Mouse (Mus musculus) neural tube, embryonic 11.5 days (tissue): ENCODE results near the gene Lztr1. TPM values are rescaled to one million over a fixed set of nuclear protein-coding genes. Genes with fewer than 3 reads are reported as not detected.

Source experiments
- ATAC-seq: fragments of 200-750 bp; cut with Nextera tagmentation; 2 replicates; pipeline ENCODE4 v1.8.0; 2017; ENCODE audit warnings: moderate number of reproducible peaks, mild to moderate bottlenecking, moderate TSS enrichment, moderate library complexity; ENCODE audit not compliant: insufficient read depth, low FRiP score, low TSS enrichment
- DNase-seq: peaks from one replicate; pipeline ENCODE4 v3.0.0-alpha.2; 2015; ENCODE audit warnings: low spot score
- H3K27ac ChIP-seq: fragments of 300-500 bp; sonication (generic); 2 replicates; pipeline ENCODE4 v1.5.1; 2014; ENCODE audit warnings: low read depth, mild to moderate bottlenecking, low read length
- H3K27me3 ChIP-seq: fragments of 300-500 bp; sonication (generic); 2 replicates; pipeline ENCODE4 v1.6.1; 2014; ENCODE audit warnings: mild to moderate bottlenecking, low read length, mixed read lengths; ENCODE audit not compliant: control insufficient read depth, insufficient read depth
- H3K36me3 ChIP-seq: fragments of 300-500 bp; sonication (generic); 2 replicates; pipeline ENCODE4 v1.6.1; 2014; ENCODE audit warnings: mild to moderate bottlenecking, low read length, moderate library complexity, mixed read lengths; ENCODE audit not compliant: control insufficient read depth, insufficient read depth
- H3K4me1 ChIP-seq: fragments of 300-500 bp; sonication (generic); 2 replicates; pipeline ENCODE4 v1.6.1; 2014; ENCODE audit warnings: low read length, mixed read lengths; ENCODE audit not compliant: control insufficient read depth, insufficient read depth
- H3K4me2 ChIP-seq: fragments of 300-500 bp; sonication (generic); 2 replicates; pipeline ENCODE4 v1.6.1; 2014; ENCODE audit warnings: low read depth, mild to moderate bottlenecking, moderate library complexity
- H3K4me3 ChIP-seq: fragments of 300-500 bp; sonication (generic); 2 replicates; pipeline ENCODE4 v1.5.1; 2014; ENCODE audit warnings: low read depth, low read length
- H3K9ac ChIP-seq: fragments of 300-500 bp; sonication (generic); 2 replicates; pipeline ENCODE4 v1.6.1; 2014; ENCODE audit warnings: mild to moderate bottlenecking, low read length
- H3K9me3 ChIP-seq: fragments of 300-500 bp; sonication (generic); 2 replicates; pipeline ENCODE4 v1.6.1; 2016; ENCODE audit warnings: low read length; ENCODE audit not compliant: control insufficient read depth
- WGBS: fragments of 180-500 bp; shearing (Covaris S2); extraction: QIAGEN DNeasy Blood & Tissue Kit; methylation state at CpG from one replicate; pipeline ENCODE4 v1.1.7; 2014; 5-methylcytosine and 5-hydroxymethylcytosine counted together
- polyA plus RNA-seq: library from polyadenylated mRNA; unstranded; fragments of >200 nt; fragmentation: Nextera tagmentation; extraction: Ambion mirVana; gene quantifications from 2 replicates; pipeline ENCODE4 v1.2.1, GENCODE M21; 2014

Lztr1 gene
- polyA plus RNA-seq, 1 experiment from 2014 or later = 92.7 TPM

GRCm38 (mm10) chr16:17556907-17557306 lies 48.4 kb downstream of the Lztr1 start:
- H3K27ac ChIP-seq = no peak overlapping the region
- no peak for DNase-seq

GRCm38 (mm10) chr16:17557947-17558480 lies 49.5 kb downstream of the Lztr1 start:
- peak overlapping the region; percentile 6 for H3K4me2 ChIP-seq
- no peak overlapping the region for H3K27ac ChIP-seq
- 1% methylated on average over 5 of the region's 5 CpGs for WGBS
- DNase-seq (peak; percentile 77), ATAC-seq (peak; percentile 13; the same call in 1 of the 2 replicates)
- H3K9me3 ChIP-seq = no peaks in the 10 kb centered on the region
- no peak overlapping the region for H3K4me3 ChIP-seq
- no peaks in the 10 kb centered on the region for H3K36me3 ChIP-seq
- no peak overlapping the region; the same call in 1 of the 2 replicates for H3K9ac ChIP-seq
- H3K4me1 ChIP-seq = peaks cover 25% of the 10 kb centered on the region
- 0 out of 2 replicates have a peak, but pooled peaks cover 2% of the 10 kb centered on the region for H3K27me3 ChIP-seq

More at GRCm38 (mm10) chr16:17556907-17557306, 48.4 kb downstream of the Lztr1 start:
- H3K27me3 ChIP-seq = 0 out of 2 replicates have a peak, but pooled peaks cover 2% of the 10 kb centered on the region
- 55% methylated on average over 4 of the region's 4 CpGs for WGBS
- peaks cover 25% of the 10 kb centered on the region for H3K4me1 ChIP-seq
- H3K36me3 ChIP-seq = no peaks in the 10 kb centered on the region
- H3K4me2 ChIP-seq = no peak overlapping the region
- no peak overlapping the region for H3K9ac ChIP-seq
- no peaks in the 10 kb centered on the region for H3K9me3 ChIP-seq
- ATAC-seq = no peak
- H3K4me3 ChIP-seq = no peak overlapping the region

GRCm38 (mm10) chr16:17558811-17559210 lies 50.3 kb downstream of the Lztr1 start:
- H3K4me2 ChIP-seq = peak overlapping the region; percentile 6
- WGBS = 1% methylated on average over 5 of the region's 5 CpGs
- H3K9me3 ChIP-seq = no peaks in the 10 kb centered on the region
- H3K27me3 ChIP-seq = 0 out of 2 replicates have a peak, but pooled peaks cover 2% of the 10 kb centered on the region
- H3K9ac ChIP-seq = no peak overlapping the region; the same call in 1 of the 2 replicates
- H3K4me3 ChIP-seq = no peak overlapping the region
- H3K4me1 ChIP-seq = peaks cover 25% of the 10 kb centered on the region
- DNase-seq = peak; percentile 53
- no peak overlapping the region; the same call in 1 of the 2 replicates for H3K27ac ChIP-seq
- H3K36me3 ChIP-seq = no peaks in the 10 kb centered on the region
- no peak for ATAC-seq

GRCm38 (mm10) chr16:17559396-17560027 lies 51.0 kb downstream of the Lztr1 start:
- no peaks in the 10 kb centered on the region for H3K9me3 ChIP-seq
- 0 out of 2 replicates have a peak, but pooled peaks cover 2% of the 10 kb centered on the region for H3K27me3 ChIP-seq
- ATAC-seq (no peak), DNase-seq (no peak)
- H3K4me1 ChIP-seq = peaks cover 22% of the 10 kb centered on the region
- H3K4me3 ChIP-seq = no peak overlapping the region
- H3K4me2 ChIP-seq = no peak overlapping the region
- H3K27ac ChIP-seq = no peak overlapping the region
- no peak overlapping the region for H3K9ac ChIP-seq
- no peaks in the 10 kb centered on the region for H3K36me3 ChIP-seq
- WGBS = 67% methylated on average over 9 of the region's 9 CpGs

GRCm38 (mm10) chr16:17561128-17561750 lies 52.8 kb downstream of the Lztr1 start, which contains the start of gene Lrrc74b:
Gene Lrrc74b, minus strand, starts transcription at chr16:17561247.
- no peak within 1 kb of the TSS for H3K27ac ChIP-seq
- H3K4me2 ChIP-seq = peak within 1 kb of the TSS; percentile 37
- 1% methylated on average over 22 of the region's 22 CpGs for WGBS
- no peak within 1 kb of the TSS for H3K9ac ChIP-seq
- DNase-seq = peak; percentile 65
- no peaks in the 10 kb centered on the region for H3K36me3 ChIP-seq
- H3K4me3 ChIP-seq = peak within 1 kb of the TSS; percentile 20
- no peaks in the 10 kb centered on the region for H3K9me3 ChIP-seq
- H3K4me1 ChIP-seq = peaks cover 22% of the 10 kb centered on the region
- ATAC-seq = peak; percentile 72
- 0 out of 2 replicates have a peak, but pooled peaks cover 2% of the 10 kb centered on the region for H3K27me3 ChIP-seq

- peak within 1 kb of the TSS; percentile 37 for H3K4me2 ChIP-seq
- no peak within 1 kb of the TSS for H3K27ac ChIP-seq
- DNase-seq = peak; percentile 60
- 0 out of 2 replicates have a peak, but pooled peaks cover 2% of the 10 kb centered on the region for H3K27me3 ChIP-seq
- no peak within 1 kb of the TSS for H3K9ac ChIP-seq
- H3K4me3 ChIP-seq = peak within 1 kb of the TSS; percentile 20
- ATAC-seq = peak; percentile 69; the same call in 1 of the 2 replicates
- no peaks in the 10 kb centered on the region for H3K9me3 ChIP-seq
- no peaks in the 10 kb centered on the region for H3K36me3 ChIP-seq
- H3K4me1 ChIP-seq = peaks cover 22% of the 10 kb centered on the region
- 4% methylated on average over 10 of the region's 10 CpGs for WGBS
Measured at GRCm38 (mm10) chr16:17561751-17562208, 53.3 kb downstream of the Lztr1 start, which contains the start of gene P2rx6. Gene P2rx6, plus strand, starts transcription at chr16:17561885.

- Histone ChIP-seq H3K27ac (no peak overlapping the region), H3K36me3 (no peaks in the 10 kb centered on the region), H3K27me3 (0 out of 2 replicates have a peak, but pooled peaks cover 2% of the 10 kb centered on the region), H3K4me1 (peaks cover 18% of the 10 kb centered on the region), H3K4me3 (no peak overlapping the region), H3K4me2 (no peak overlapping the region), H3K9me3 (no peaks in the 10 kb centered on the region), H3K9ac (no peak overlapping the region)
- DNase-seq = no peak
- no peak for ATAC-seq
- WGBS = 48% methylated on average over 1 of the region's 1 CpGs
Measured at GRCm38 (mm10) chr16:17563580-17563979, 55.1 kb downstream of the Lztr1 start.

GRCm38 (mm10) chr16:17564221-17564620 lies 55.7 kb downstream of the Lztr1 start:
- Histone ChIP-seq H3K36me3 (no peaks in the 10 kb centered on the region), H3K9me3 (no peaks in the 10 kb centered on the region), H3K4me2 (no peak overlapping the region), H3K27me3 (0 out of 2 replicates have a peak, but pooled peaks cover 2% of the 10 kb centered on the region), H3K4me1 (peaks cover 12% of the 10 kb centered on the region; the same call in 1 of the 2 replicates), H3K4me3 (no peak overlapping the region), H3K27ac (no peak overlapping the region), H3K9ac (no peak overlapping the region)
- DNase-seq (no peak), ATAC-seq (no peak)
- WGBS = 90% methylated on average over 2 of the region's 2 CpGs
